Mouse (Mus musculus) v-Abl transformed pro-B cells (cell line): ENCODE data around the gene Agl.

Source experiments
- in situ Hi-C, 2 experiments: fragments of 400-800 bp; cut with MboI; formaldehyde crosslinking; loops; one replicate each; pipeline ENCODE4 v1.15.1; 2025; ENCODE audit not compliant: unreplicated experiment in 2 of 2

Agl gene

GRCm38 (mm10) chr3:116705637-116706204 lies 102.2 kb downstream of the Agl start:
- in situ Hi-C loops = no loop called here

- in situ Hi-C loops = no loop called here
Measured at GRCm38 (mm10) chr3:116703835-116704234, 104.1 kb downstream of the Agl start.

GRCm38 (mm10) chr3:116702647-116703272 lies 105.2 kb downstream of the Agl start:
- in situ Hi-C loops = no loop called here

GRCm38 (mm10) chr3:116701601-116702000 lies 106.4 kb downstream of the Agl start:
- in situ Hi-C loops = no loop called here

GRCm38 (mm10) chr3:116698786-116699185 lies 109.2 kb downstream of the Agl start:
- in situ Hi-C loops = no loop called here

- in situ Hi-C loops = no loop called here
Measured at GRCm38 (mm10) chr3:116695666-116695985, 112.3 kb downstream of the Agl start.

- in situ Hi-C loops = no loop called here
Measured at GRCm38 (mm10) chr3:116694955-116695665, 112.9 kb downstream of the Agl start.

GRCm38 (mm10) chr3:116694312-116694711 lies 113.7 kb downstream of the Agl start:
- in situ Hi-C loops = no loop called here
